Mouse (Mus musculus) natural killer cell, adult 2 months (primary cell): Measurements from ENCODE around the gene Far1.
A peak's percentile ranks its signal among the peaks of the same experiment; 100 is the strongest.

Experiments used
- DNase-seq, 2 experiments: peaks; one replicate each; pipeline ENCODE4 v3.0.0; 2022; ENCODE audit warnings: low spot score in 2 of 2

The Far1 gene

GRCm38 (mm10) chr7:113571121-113571520 is 57.5 kb downstream of the Far1 start:
- no peak for DNase-seq

- peak; percentile 8 to 10 for DNase-seq
Measured at GRCm38 (mm10) chr7:113572741-113573140, 59.1 kb downstream of the Far1 start.

- no peak for DNase-seq
Measured at GRCm38 (mm10) chr7:113582111-113582510, 68.5 kb downstream of the Far1 start.

GRCm38 (mm10) chr7:113589211-113589610 is 75.6 kb downstream of the Far1 start:
- no peak for DNase-seq

- no peak for DNase-seq
Measured at GRCm38 (mm10) chr7:113590330-113590729, 76.7 kb downstream of the Far1 start.

GRCm38 (mm10) chr7:113591084-113591483 is 77.5 kb downstream of the Far1 start:
- DNase-seq = no peak

GRCm38 (mm10) chr7:113591557-113592354 is 78.1 kb downstream of the Far1 start:
- no peak for DNase-seq

GRCm38 (mm10) chr7:113592696-113593095 is 79.1 kb downstream of the Far1 start:
- no peak for DNase-seq

- DNase-seq = peak; percentile 10 to 24
Measured at GRCm38 (mm10) chr7:113594363-113594762, 80.7 kb downstream of the Far1 start.

- DNase-seq = no peak
Measured at GRCm38 (mm10) chr7:113597231-113597630, 83.6 kb downstream of the Far1 start.

- DNase-seq = no peak
Measured at GRCm38 (mm10) chr7:113601803-113602202, 88.2 kb downstream of the Far1 start.

GRCm38 (mm10) chr7:113607928-113608327 is 94.3 kb downstream of the Far1 start:
- DNase-seq = no peak

GRCm38 (mm10) chr7:113609027-113609705 is 95.5 kb downstream of the Far1 start:
- DNase-seq = peak in 1 of 2 experiments; percentile 35

- no peak for DNase-seq
Measured at GRCm38 (mm10) chr7:113612628-113613027, 99.0 kb downstream of the Far1 start.

- DNase-seq = no peak
Measured at GRCm38 (mm10) chr7:113614198-113614927, 100.7 kb downstream of the Far1 start.

GRCm38 (mm10) chr7:113619166-113619565 is 105.5 kb downstream of the Far1 start:
- no peak for DNase-seq

- DNase-seq = no peak
Measured at GRCm38 (mm10) chr7:113619768-113620167, 106.1 kb downstream of the Far1 start.
